Mouse (Mus musculus): ENCODE measurements around the gene B4galnt2. TPM values are rescaled to one million over a fixed set of nuclear protein-coding genes. Genes with fewer than 3 reads are reported as not detected.

The B4galnt2 gene
- polyA plus RNA-seq, 1 experiment, result 133 TPM

DNA sequence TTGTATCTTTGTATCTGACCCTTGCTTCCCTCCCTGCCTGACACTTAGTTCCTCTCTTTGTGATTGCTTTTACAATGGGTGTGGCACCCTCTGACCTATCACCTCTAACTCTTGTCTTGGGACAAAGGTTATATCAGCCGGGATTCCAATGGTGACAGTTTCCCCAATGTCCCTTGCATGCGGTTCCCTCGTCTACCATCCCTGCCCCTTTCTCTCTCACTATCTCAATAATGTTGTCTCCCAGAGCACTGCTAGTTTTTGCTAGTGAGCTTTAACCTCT, 87.6 kb downstream of the B4galnt2 start:
- Histone ChIP-seq H3K36me3 (ENCODE audit: control insufficient read depth, insufficient read depth, low read length) (0 out of 2 replicates have a peak, but pooled peaks cover 10% of the 10 kb centered on the region), H3K27ac (ENCODE audit: insufficient read depth, low read depth, low read length) (peak overlapping the region; percentile 96), H3K4me3 (ENCODE audit: low read depth, low read length) (no peak overlapping the region), H3K27me3 (ENCODE audit: control insufficient read depth, insufficient read depth, low read length) (no peaks in the 10 kb centered on the region), H3K4me1 (ENCODE audit: control insufficient read depth, insufficient read depth, insufficient read length, low read length) (peaks cover 34% of the 10 kb centered on the region)
- 5% methylated on average over 3 of the region's 3 CpGs for WGBS
- TF ChIP-seq POLR2A (IDR thresholded peaks at IDR 0.05; ENCODE audit: low read depth, low read length), result no peak
- TF ChIP-seq CTCF (IDR thresholded peaks at IDR 0.05; ENCODE audit: extremely low read depth, insufficient read length, insufficient replicate concordance, low read depth, low read length), result no peak

- no peak for TF ChIP-seq CTCF (IDR thresholded peaks at IDR 0.05; ENCODE audit: extremely low read depth, insufficient read length, insufficient replicate concordance, low read depth, low read length)
- TF ChIP-seq POLR2A (IDR thresholded peaks at IDR 0.05; ENCODE audit: low read depth, low read length), result no peak
- Histone ChIP-seq H3K27me3 (ENCODE audit: control insufficient read depth, insufficient read depth, low read length) (no peaks in the 10 kb centered on the region), H3K4me3 (ENCODE audit: low read depth, low read length) (no peak overlapping the region), H3K27ac (ENCODE audit: insufficient read depth, low read depth, low read length) (peak overlapping the region; percentile 96), H3K36me3 (ENCODE audit: control insufficient read depth, insufficient read depth, low read length) (0 out of 2 replicates have a peak, but pooled peaks cover 6% of the 10 kb centered on the region), H3K4me1 (ENCODE audit: control insufficient read depth, insufficient read depth, insufficient read length, low read length) (peaks cover 34% of the 10 kb centered on the region)
- WGBS, result 28% methylated on average over 6 of the region's 6 CpGs
Measured at GRCm38 (mm10) chr11:95826317-95827167, 88.1 kb downstream of the B4galnt2 start.

- H3K4me1 ChIP-seq (ENCODE audit: control insufficient read depth, insufficient read depth, insufficient read length, low read length), result peaks cover 29% of the 10 kb centered on the region
- 0 out of 2 replicates have a peak, but pooled peaks cover 3% of the 10 kb centered on the region for H3K36me3 ChIP-seq (ENCODE audit: control insufficient read depth, insufficient read depth, low read length)
- WGBS, result 60% methylated on average over 3 of the region's 3 CpGs
- TF ChIP-seq CTCF (IDR thresholded peaks at IDR 0.05; ENCODE audit: extremely low read depth, insufficient read length, insufficient replicate concordance, low read depth, low read length) (no peak), POLR2A (IDR thresholded peaks at IDR 0.05; ENCODE audit: low read depth, low read length) (no peak)
- H3K4me3 ChIP-seq (ENCODE audit: low read depth, low read length), result peak overlapping the region; percentile 28; the same call in 1 of the 2 replicates
- no peaks in the 10 kb centered on the region for H3K27me3 ChIP-seq (ENCODE audit: control insufficient read depth, insufficient read depth, low read length)
- peak overlapping the region; percentile 94 for H3K27ac ChIP-seq (ENCODE audit: insufficient read depth, low read depth, low read length)
Measured at GRCm38 (mm10) chr11:95825625-95826024, 89.1 kb downstream of the B4galnt2 start.

DNA sequence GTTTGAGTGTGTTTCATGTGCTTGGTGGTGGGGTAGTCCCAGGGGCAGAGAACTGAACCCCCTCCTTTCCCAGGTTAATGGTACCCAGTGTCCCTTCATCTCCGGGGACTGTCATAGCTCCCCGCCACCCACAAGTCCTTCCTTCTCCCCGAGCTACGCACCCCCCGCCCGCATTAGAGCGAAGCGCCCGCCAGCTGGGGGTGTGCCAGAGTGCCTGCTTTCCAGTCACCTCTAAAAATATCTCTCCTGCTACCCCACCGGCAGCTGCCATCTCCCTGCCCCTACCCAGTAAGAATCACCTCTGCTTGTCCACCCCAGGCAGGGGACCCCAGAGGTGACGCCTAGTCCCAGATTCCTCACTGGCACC, 89.8 kb downstream of the B4galnt2 start:
- no peaks in the 10 kb centered on the region for H3K27me3 ChIP-seq (ENCODE audit: control insufficient read depth, insufficient read depth, low read length)
- 9% methylated on average over 11 of the region's 11 CpGs for WGBS
- no peaks in the 10 kb centered on the region for H3K36me3 ChIP-seq (ENCODE audit: control insufficient read depth, insufficient read depth, low read length)
- H3K27ac ChIP-seq (ENCODE audit: insufficient read depth, low read depth, low read length), result peak overlapping the region; percentile 94
- TF ChIP-seq CTCF (IDR thresholded peaks at IDR 0.05; ENCODE audit: extremely low read depth, insufficient read length, insufficient replicate concordance, low read depth, low read length) (no peak), POLR2A (IDR thresholded peaks at IDR 0.05; ENCODE audit: low read depth, low read length) (no peak; the same call in 1 of the 2 replicates)
- H3K4me3 ChIP-seq (ENCODE audit: low read depth, low read length), result peak overlapping the region; percentile 84
- peaks cover 25% of the 10 kb centered on the region for H3K4me1 ChIP-seq (ENCODE audit: control insufficient read depth, insufficient read depth, insufficient read length, low read length)

DNA sequence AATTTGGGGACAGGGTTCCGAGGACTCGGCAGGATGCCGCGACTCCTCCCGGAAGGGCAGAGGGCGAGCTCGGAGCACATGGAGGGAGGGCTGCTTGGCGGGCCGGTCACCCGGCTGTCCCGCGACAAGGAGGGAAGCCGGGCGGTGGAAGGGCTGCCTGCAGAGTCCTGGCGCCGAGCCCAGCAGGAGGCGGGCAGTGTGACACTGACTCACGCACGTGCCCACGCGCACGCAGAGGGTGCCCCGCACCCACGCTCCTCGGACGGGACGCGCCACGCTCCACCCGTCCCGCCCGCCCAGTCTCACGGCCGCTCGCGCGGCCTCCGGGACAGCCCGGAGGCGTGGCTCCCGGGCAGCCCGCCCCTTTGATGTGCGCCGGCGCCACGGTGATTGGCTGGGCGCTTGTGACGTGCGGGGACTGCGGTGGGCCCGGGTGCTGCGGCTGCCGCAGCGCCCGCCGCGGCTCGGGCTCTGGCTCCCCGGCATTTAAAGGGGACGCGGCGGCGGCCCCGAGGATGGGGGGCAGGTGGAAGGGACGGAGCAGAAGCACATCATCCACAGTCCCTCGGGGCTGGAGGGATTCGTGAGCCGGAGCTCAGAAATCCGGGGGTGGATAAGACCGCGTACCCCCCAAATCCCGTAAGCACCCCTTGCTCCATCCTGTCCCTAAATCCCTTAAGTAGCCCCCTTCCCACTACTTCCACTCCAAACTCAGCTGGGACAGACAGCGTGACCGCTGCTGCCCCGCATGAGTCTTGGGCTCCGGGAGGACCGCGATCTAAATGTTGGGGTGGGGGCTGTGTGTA, 90.4 kb downstream of the B4galnt2 start, which contains the start of gene Phospho1:
TSS of gene Phospho1 (plus strand) at position 429 of the 806 bp plus-strand sequence.
- TF ChIP-seq POLR2A (IDR thresholded peaks at IDR 0.05; ENCODE audit: low read depth, low read length) (peak; percentile 68), CTCF (IDR thresholded peaks at IDR 0.05; ENCODE audit: extremely low read depth, insufficient read length, insufficient replicate concordance, low read depth, low read length) (no peak)
- under 1% methylated on average over 74 of the region's 78 CpGs for WGBS

DNA sequence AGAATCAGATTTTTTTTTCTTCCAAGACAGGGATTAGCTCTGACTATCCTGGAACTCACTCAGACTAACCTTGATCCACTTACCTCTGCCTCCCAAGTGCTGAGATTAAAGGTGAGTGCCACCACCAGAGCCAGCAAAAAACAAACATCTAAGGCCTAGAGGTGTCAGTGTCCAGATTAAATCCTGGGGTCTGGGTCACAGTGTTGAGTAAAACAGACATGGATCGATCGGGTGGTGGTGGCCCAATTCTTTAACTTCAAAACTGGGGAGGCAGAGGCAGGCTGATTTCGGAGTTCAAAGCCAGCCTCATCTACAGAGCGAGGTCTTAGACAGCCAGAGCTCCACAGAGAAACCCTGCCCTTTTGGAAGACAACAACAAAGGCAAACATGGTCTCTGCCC, 92.3 kb downstream of the B4galnt2 start:
- no peaks in the 10 kb centered on the region for H3K36me3 ChIP-seq (ENCODE audit: control insufficient read depth, insufficient read depth, low read length)
- H3K27ac ChIP-seq (ENCODE audit: insufficient read depth, low read depth, low read length), result no peak overlapping the region
- WGBS, result 94% methylated on average over 4 of the region's 4 CpGs
- H3K4me3 ChIP-seq (ENCODE audit: low read depth, low read length), result no peak overlapping the region
- peaks cover 17% of the 10 kb centered on the region; the same call in 1 of the 2 replicates for H3K4me1 ChIP-seq (ENCODE audit: control insufficient read depth, insufficient read depth, insufficient read length, low read length)
- TF ChIP-seq POLR2A (IDR thresholded peaks at IDR 0.05; ENCODE audit: low read depth, low read length) (no peak), CTCF (IDR thresholded peaks at IDR 0.05; ENCODE audit: extremely low read depth, insufficient read length, insufficient replicate concordance, low read depth, low read length) (no peak)
- H3K27me3 ChIP-seq (ENCODE audit: control insufficient read depth, insufficient read depth, low read length), result no peaks in the 10 kb centered on the region

More for the DNA sequence above, 90.4 kb downstream of the B4galnt2 start, which contains the start of gene Phospho1:
- H3K4me1 ChIP-seq (ENCODE audit: control insufficient read depth, insufficient read depth, insufficient read length, low read length), result peaks cover 22% of the 10 kb centered on the region; the same call in 1 of the 2 replicates
- H3K27ac ChIP-seq (ENCODE audit: insufficient read depth, low read depth, low read length), result peak within 1 kb of the TSS; percentile 94
- H3K4me3 ChIP-seq (ENCODE audit: low read depth, low read length), result peak within 1 kb of the TSS; percentile 84
- no peaks in the 10 kb centered on the region for H3K27me3 ChIP-seq (ENCODE audit: control insufficient read depth, insufficient read depth, low read length)
- no peaks in the 10 kb centered on the region for H3K36me3 ChIP-seq (ENCODE audit: control insufficient read depth, insufficient read depth, low read length)

Data from small intestine, adult 2 months (tissue).